27 mouse cellular contexts compared by ENCODE assay signal in genomic region chr4:136842033-136842432, GRCm38 (mm10). TPM values are rescaled to one million over a fixed set of nuclear protein-coding genes. Genes with fewer than 3 reads are reported as not detected.
DNase-seq lines count a peak whose midpoint lies in the region; ATAC-seq and TF ChIP-seq lines count a peak whose summit lies in the region.
"Had no signal": no experiment of that assay in that cellular context is flagged by ENCODE, and none has a peak within 500 bp of the region (broad histone marks: within the 10 kb centered on the region; RNA-seq: fewer than 3 reads in every experiment).

No protein-coding gene starts in this region.

- H3K79me2 ChIP-seq in C2C12 (ENCODE audit: control insufficient read depth, insufficient read depth) = no peaks in the 10 kb centered on the region
- no peaks in the 10 kb centered on the region for H3K79me2 ChIP-seq in myocyte (ENCODE audit: control insufficient read depth, insufficient read depth)

- H3ac ChIP-seq in C2C12 (ENCODE audit: control insufficient read depth, insufficient read length, low read depth) (no peak overlapping the region), myocyte (ENCODE audit: control insufficient read depth, insufficient read length) (no peak overlapping the region)

- no peak for TF ChIP-seq CTCF in C2C12 (IDR thresholded peaks at IDR 0.05; ENCODE audit: control insufficient read depth, insufficient read depth, insufficient read length)

- H3K36me3 ChIP-seq in C2C12 (ENCODE audit: control insufficient read depth, insufficient read depth) (no peaks in the 10 kb centered on the region), myocyte (ENCODE audit: control insufficient read depth, insufficient read depth) (no peaks in the 10 kb centered on the region)
- H3K36me3 ChIP-seq: heart, embryonic 13.5 days; hindbrain, embryonic 10.5 days; hindbrain, embryonic 15.5 days; midbrain, embryonic 15.5 days; neural tube, embryonic 13.5 days had no signal

- TF ChIP-seq POLR2A in myocyte (IDR thresholded peaks at IDR 0.05; ENCODE audit: insufficient read length, low read depth) = no peak

- H3K4me2 ChIP-seq in myocyte (ENCODE audit: low read depth) = no peak overlapping the region
- H3K4me2 ChIP-seq: heart, embryonic 13.5 days; hindbrain, embryonic 15.5 days; midbrain, embryonic 15.5 days; neural tube, embryonic 13.5 days had no signal

- H3K27me3 ChIP-seq in C2C12 (ENCODE audit: control insufficient read depth, insufficient read depth, insufficient read length) = peaks cover 14% of the 10 kb centered on the region
- H3K27me3 ChIP-seq in myocyte (ENCODE audit: control insufficient read depth, insufficient read depth, insufficient read length) = peaks cover 13% of the 10 kb centered on the region
- H3K27me3 ChIP-seq: hindbrain, embryonic 15.5 days; midbrain, embryonic 15.5 days; neural tube, embryonic 13.5 days had no signal

- no peaks in the 10 kb centered on the region for H3K79me3 ChIP-seq in C2C12 (ENCODE audit: low read depth)

- peak; percentile 64 for DNase-seq in 3T3-L1 (ENCODE audit: low read depth, low spot score)
- DNase-seq in ovary, postnatal 36 days (ENCODE audit: low spot score) = no peak
- DNase-seq in urinary bladder, adult 2 months (ENCODE audit: low spot score) = no peak
- DNase-seq in cerebellum, adult 18-20 months = no peak
- DNase-seq: adrenal gland, postnatal 10 days; cerebellum, adult 11 months; forebrain, postnatal 0 days; heart, postnatal 10 days; kidney, adult 9 months; kidney, postnatal 10 days; layer of hippocampus, adult 9-11 months; liver; lung, adult 2 months; lung, postnatal 10 days; retina, postnatal 1 day; right cerebral cortex, postnatal 25 days; spleen, adult 18-20 months; thymus, postnatal 14 days had no signal

- H3K4me3 ChIP-seq in C2C12 (ENCODE audit: insufficient read depth, poor library complexity, severe bottlenecking) (no peak overlapping the region), myocyte (no peak overlapping the region)
- H3K4me3 ChIP-seq: erythroblast, embryonic 14.5 days; heart, embryonic 13.5 days; hindbrain, embryonic 10.5 days; hindbrain, embryonic 15.5 days; midbrain, embryonic 15.5 days; neural tube, embryonic 13.5 days had no signal

- ATAC-seq in granulocyte monocyte progenitor cell, adult 5-6 weeks (replicated peaks; ENCODE audit: poor library complexity, severe bottlenecking) = peak; percentile 76
- ATAC-seq: forebrain, postnatal 0 days; midbrain, embryonic 15.5 days had no signal

TF ChIP-seq in C2C12, 6 proteins besides CTCF, POLR2A, EP300 and RAD21:
- TF ChIP-seq MYOG (IDR thresholded peaks at IDR 0.05; ENCODE audit: control insufficient read depth, extremely low read depth, insufficient read length) (no peak), CEBPB (IDR thresholded peaks at IDR 0.05; ENCODE audit: low read depth) (peak; percentile 74), USF1 (IDR thresholded peaks at IDR 0.05; ENCODE audit: low read depth) (peak; percentile 75), FOSL1 (IDR thresholded peaks at IDR 0.05; ENCODE audit: insufficient read depth, low read length, poor library complexity, severe bottlenecking) (no peak), MYOD1 (IDR thresholded peaks at IDR 0.05; ENCODE audit: control insufficient read depth, insufficient read length, low read depth) (no peak)

TF ChIP-seq in myocyte, 11 proteins besides CTCF, POLR2A, EP300 and RAD21:
- TF ChIP-seq POLR2AphosphoS2 (IDR thresholded peaks at IDR 0.05; ENCODE audit: insufficient read length, low read depth) (no peak), USF1 (IDR thresholded peaks at IDR 0.05; ENCODE audit: low read depth) (peak; percentile 27)
TF ChIP-seq in myocyte: peak in this region for 1.

RNA-seq across cellular contexts. Expression of gene Ephb2, which starts 6.2 kb away (rescaled TPM):
- polyA plus RNA-seq in C2C12 (2012; fragmentation: generic; extraction: Trizol) (16.8 TPM), myocyte (2012; fragmentation: generic; extraction: Trizol) (21.7 TPM)
- 0.47 and 2.6 TPM in 2 replicates for total RNA-seq in granulocyte monocyte progenitor cell, adult 5-6 weeks (2014; fragmentation: Nextera tagmentation)
- total RNA-seq in granulocyte monocyte progenitor cell, adult 5-6 weeks (2017) = 0.39 and 0.57 TPM in 2 replicates
- polyA plus RNA-seq in urinary bladder, adult 2 months (2012; rRNA removed) = 7.2 and 8.4 TPM in 2 replicates
- polyA plus RNA-seq: erythroblast, embryonic 14.5 days had no signal

RNA-seq across cellular contexts. Expression of gene C1qb, which starts 44.0 kb away (rescaled TPM):
- not detected for polyA plus RNA-seq in C2C12 (2012; fragmentation: generic; extraction: Trizol)
- total RNA-seq in granulocyte monocyte progenitor cell, adult 5-6 weeks (2014; fragmentation: Nextera tagmentation) = 1.3 TPM in 1 of 2 replicates, not detected in the other
- total RNA-seq in granulocyte monocyte progenitor cell, adult 5-6 weeks (2017) = 0.52 and 1.1 TPM in 2 replicates
- polyA plus RNA-seq in myocyte (2012; fragmentation: generic; extraction: Trizol) = not detected
- polyA plus RNA-seq in urinary bladder, adult 2 months (2012; rRNA removed) = 160 and 175 TPM in 2 replicates

RNA-seq across cellular contexts. Expression of gene C1qc, which starts 50.8 kb away (rescaled TPM):
- polyA plus RNA-seq in C2C12 (2012; fragmentation: generic; extraction: Trizol) = not detected
- total RNA-seq in granulocyte monocyte progenitor cell, adult 5-6 weeks (2014; fragmentation: Nextera tagmentation) = not detected in 2 replicates
- 0.57 TPM in 1 of 2 replicates, not detected in the other for total RNA-seq in granulocyte monocyte progenitor cell, adult 5-6 weeks (2017)
- not detected for polyA plus RNA-seq in myocyte (2012; fragmentation: generic; extraction: Trizol)
- 115 and 117 TPM in 2 replicates for polyA plus RNA-seq in urinary bladder, adult 2 months (2012; rRNA removed)

RNA-seq across cellular contexts. Expression of gene C1qa, which starts 56.6 kb away (rescaled TPM):
- not detected for polyA plus RNA-seq in C2C12 (2012; fragmentation: generic; extraction: Trizol)
- total RNA-seq in granulocyte monocyte progenitor cell, adult 5-6 weeks (2014; fragmentation: Nextera tagmentation) = 1.3 TPM in 1 of 2 replicates, not detected in the other
- total RNA-seq in granulocyte monocyte progenitor cell, adult 5-6 weeks (2017) = 2.3 TPM in 1 of 2 replicates, not detected in the other
- polyA plus RNA-seq in myocyte (2012; fragmentation: generic; extraction: Trizol) = not detected
- polyA plus RNA-seq in urinary bladder, adult 2 months (2012; rRNA removed) = 129 and 140 TPM in 2 replicates

Comparison
In these comparisons a context has a peak if more than half of its experiments do, and no peak if none do; other contexts are left out.
1. RNA of gene C1qb, which starts 44.0 kb away (polyA plus RNA-seq): 160 to 175 TPM in urinary bladder, adult 2 months; not detected in C2C12 (single experiment) and not detected in myocyte (single experiment); every median in the first group is over 100 times any median in the second.
2. RNA of gene C1qc, which starts 50.8 kb away (polyA plus RNA-seq): 115 to 117 TPM in urinary bladder, adult 2 months; not detected in C2C12 (single experiment) and not detected in myocyte (single experiment); every median in the first group is over 100 times any median in the second.